Mouse (Mus musculus) ovary, postnatal 36 days (tissue): ENCODE results near the gene Ppfia2.

Experiments
- DNase-seq: peaks from one replicate; pipeline ENCODE4 v3.0.0; 2022; ENCODE audit warnings: low spot score, mixed read lengths

Ppfia2 gene

GRCm38 (mm10) chr10:106670170-106670569, 200.0 kb downstream of the Ppfia2 start:
- no peak for DNase-seq

GRCm38 (mm10) chr10:106681395-106681794, 211.3 kb downstream of the Ppfia2 start:
- DNase-seq: no peak

GRCm38 (mm10) chr10:106685519-106685918, 215.4 kb downstream of the Ppfia2 start:
- DNase-seq: no peak

- DNase-seq: no peak
These were observed 249.8 kb downstream of the Ppfia2 start for GRCm38 (mm10) chr10:106719936-106720335.

GRCm38 (mm10) chr10:106732265-106732664, 262.1 kb downstream of the Ppfia2 start:
- DNase-seq: no peak

GRCm38 (mm10) chr10:106736230-106737063, 266.3 kb downstream of the Ppfia2 start:
- no peak for DNase-seq

- no peak for DNase-seq
These were observed 268.1 kb downstream of the Ppfia2 start for GRCm38 (mm10) chr10:106738190-106738589.

GRCm38 (mm10) chr10:106744966-106745365, 274.8 kb downstream of the Ppfia2 start:
- DNase-seq: no peak

- DNase-seq: no peak
These were observed 290.9 kb downstream of the Ppfia2 start for GRCm38 (mm10) chr10:106761061-106761460.

- DNase-seq: no peak
These were observed 293.6 kb downstream of the Ppfia2 start for GRCm38 (mm10) chr10:106763785-106764184.

GRCm38 (mm10) chr10:106775571-106775970, 305.4 kb downstream of the Ppfia2 start:
- DNase-seq: no peak

- no peak for DNase-seq
These were observed 345.3 kb downstream of the Ppfia2 start for GRCm38 (mm10) chr10:106815447-106815846.

GRCm38 (mm10) chr10:106818381-106818780, 348.2 kb downstream of the Ppfia2 start:
- DNase-seq: no peak

- DNase-seq: no peak
These were observed 354.1 kb downstream of the Ppfia2 start for GRCm38 (mm10) chr10:106824215-106824614.

GRCm38 (mm10) chr10:106838476-106838875, 368.3 kb downstream of the Ppfia2 start:
- DNase-seq: no peak

- DNase-seq: no peak
These were observed 388.0 kb downstream of the Ppfia2 start for GRCm38 (mm10) chr10:106858106-106858505.

- DNase-seq: no peak
These were observed 400.1 kb downstream of the Ppfia2 start for GRCm38 (mm10) chr10:106870233-106870632.

GRCm38 (mm10) chr10:106871847-106872246, 401.7 kb downstream of the Ppfia2 start:
- DNase-seq: no peak

GRCm38 (mm10) chr10:106872714-106873113, 402.6 kb downstream of the Ppfia2 start:
- DNase-seq: no peak

GRCm38 (mm10) chr10:106881330-106881729, 411.2 kb downstream of the Ppfia2 start:
- no peak for DNase-seq

GRCm38 (mm10) chr10:106896351-106896750, 426.2 kb downstream of the Ppfia2 start:
- no peak for DNase-seq

GRCm38 (mm10) chr10:106910108-106910507, 440.0 kb downstream of the Ppfia2 start:
- DNase-seq: no peak

- DNase-seq: no peak
These were observed 442.9 kb downstream of the Ppfia2 start for GRCm38 (mm10) chr10:106913032-106913431.

GRCm38 (mm10) chr10:106914275-106914674, 444.1 kb downstream of the Ppfia2 start:
- DNase-seq: no peak
